Mouse (Mus musculus): ENCODE results near the gene Nmur1. TPM values are rescaled to one million over a fixed set of nuclear protein-coding genes. Genes with fewer than 3 reads are reported as not detected.
A peak's percentile ranks its signal among the peaks of the same experiment; 100 is the strongest.
"Not testable (repeated sequence)": the region's sequence is repeated elsewhere in the genome, so short reads cannot be mapped to it uniquely, and the experiment has no call there.

Gene Nmur1
- total RNA-seq, 2 experiments from 2014 or later: 0.48 to 0.62 TPM

- intact Hi-C loops (cut with DNase I): no loop called here
- DNase-seq: no peak
Observed at GRCm38 (mm10) chr1:86361852-86362615, 64.0 kb downstream of the Nmur1 start.

- intact Hi-C loops (cut with DNase I): no loop called here
- no peak for DNase-seq
Observed at GRCm38 (mm10) chr1:86360441-86360840, 65.6 kb downstream of the Nmur1 start.

DNA sequence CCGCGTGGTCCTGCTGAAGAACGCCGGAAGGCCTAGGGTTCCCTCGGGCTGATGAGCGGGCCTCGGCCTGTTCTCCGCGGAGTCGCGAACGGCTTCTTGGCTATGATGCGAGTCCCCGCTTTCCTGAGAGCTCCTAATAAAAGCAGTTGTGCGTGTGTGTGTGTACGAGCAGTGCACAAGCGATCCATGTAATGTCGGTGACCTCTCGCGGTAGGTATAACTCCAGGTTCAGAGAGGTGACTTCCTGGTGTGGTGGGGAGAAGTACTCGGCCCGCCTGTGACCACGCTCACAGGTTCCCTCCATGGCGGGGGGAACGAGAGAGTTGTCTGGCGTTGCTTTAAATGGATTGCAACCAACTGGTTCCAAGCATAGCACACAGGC, 66.2 kb downstream of the Nmur1 start:
- intact Hi-C loops (cut with DNase I): no loop called here
- no peak for DNase-seq

DNA sequence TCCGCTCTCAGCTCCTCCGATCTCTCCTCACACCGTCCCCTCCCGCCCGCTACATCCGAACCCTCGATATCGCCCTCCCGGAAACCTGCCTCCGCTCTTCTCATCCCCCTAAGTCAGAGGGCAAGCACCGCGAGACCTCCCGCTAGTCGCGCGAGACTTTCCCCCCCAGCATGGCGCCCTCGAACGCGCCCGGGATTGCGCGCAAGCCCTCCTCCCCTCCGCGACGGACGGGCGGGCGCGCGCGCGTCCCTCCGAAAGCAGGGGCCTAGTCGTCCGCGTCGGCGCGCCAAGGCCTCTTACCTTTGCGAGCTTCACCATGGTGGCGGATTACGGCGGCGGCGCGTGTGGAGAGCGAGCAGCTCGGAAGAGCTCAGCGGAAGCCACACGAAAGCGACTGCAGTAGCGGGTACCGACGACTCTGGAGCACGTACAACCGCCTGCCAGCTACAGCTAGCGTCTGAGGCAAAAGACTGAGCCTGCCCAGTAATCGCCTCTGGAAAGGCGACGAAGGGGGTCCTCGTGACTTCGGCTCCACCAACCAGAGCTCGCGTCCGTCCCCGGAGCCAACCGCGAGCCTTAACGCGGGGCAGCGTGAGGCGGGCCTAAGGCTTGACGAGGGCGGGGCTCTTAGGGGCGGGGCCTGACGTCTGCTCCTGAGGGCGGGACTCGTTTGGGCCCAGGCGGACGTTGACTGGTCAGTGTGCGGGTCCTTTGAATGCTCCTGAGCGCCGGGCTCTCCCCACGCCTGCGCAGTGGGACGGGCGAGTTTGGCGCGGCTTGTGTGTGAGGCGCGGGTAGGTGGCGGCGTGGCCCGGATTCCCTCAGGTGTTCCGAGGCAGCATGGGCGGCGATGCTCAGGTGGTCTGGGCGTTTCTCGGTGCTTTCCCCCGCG, 66.9 kb downstream of the Nmur1 start, which contains the start of gene Ncl:
Gene Ncl (minus strand): TSS at position 495 of the 892 bp plus-strand sequence.
- intact Hi-C loops (cut with DNase I): no loop called here

DNA sequence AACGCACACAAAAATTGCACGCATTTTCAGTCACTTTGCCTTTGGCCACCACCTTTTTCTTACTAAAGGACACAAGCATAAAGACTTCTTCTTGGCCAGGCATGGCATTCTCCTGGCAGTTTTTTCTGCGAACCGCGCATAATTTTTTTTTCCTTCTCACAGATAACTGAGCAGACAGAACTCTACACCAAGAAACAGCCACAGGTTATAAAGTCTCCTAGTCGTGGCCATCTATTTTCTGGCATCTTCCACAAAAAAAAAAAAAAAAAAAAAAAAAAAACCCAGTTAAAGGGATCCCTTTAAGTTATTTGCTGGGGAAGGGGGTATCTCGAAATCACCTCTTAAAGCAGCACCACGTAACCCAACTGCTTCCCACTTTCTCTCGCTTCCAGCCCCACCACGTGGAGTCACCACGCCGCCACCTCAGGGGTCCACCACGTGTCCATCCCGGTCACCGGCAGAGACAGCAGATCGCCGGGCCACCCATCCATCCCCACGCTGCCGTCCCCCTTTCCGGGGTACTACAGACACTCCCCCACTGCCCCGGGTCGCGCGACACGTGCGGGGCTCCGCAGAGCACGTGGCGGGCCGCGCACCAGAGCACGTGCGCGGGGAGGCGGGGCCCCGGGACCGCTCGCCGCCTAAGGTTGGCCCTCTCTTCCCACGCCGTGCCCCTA, 67.7 kb downstream of the Nmur1 start:
- intact Hi-C loops (cut with DNase I): no loop called here
- no peak for DNase-seq

More for the DNA sequence above, 66.9 kb downstream of the Nmur1 start, which contains the start of gene Ncl:
- peak; percentile 99 for DNase-seq

GRCm38 (mm10) chr1:86354186-86354585, 71.8 kb downstream of the Nmur1 start:
- no peak for DNase-seq
- intact Hi-C loops (cut with DNase I): loop anchor here (5.0 kb wide), 1 partner anchor 277 kb away; no protein-coding TSS in a partner anchor

DNA sequence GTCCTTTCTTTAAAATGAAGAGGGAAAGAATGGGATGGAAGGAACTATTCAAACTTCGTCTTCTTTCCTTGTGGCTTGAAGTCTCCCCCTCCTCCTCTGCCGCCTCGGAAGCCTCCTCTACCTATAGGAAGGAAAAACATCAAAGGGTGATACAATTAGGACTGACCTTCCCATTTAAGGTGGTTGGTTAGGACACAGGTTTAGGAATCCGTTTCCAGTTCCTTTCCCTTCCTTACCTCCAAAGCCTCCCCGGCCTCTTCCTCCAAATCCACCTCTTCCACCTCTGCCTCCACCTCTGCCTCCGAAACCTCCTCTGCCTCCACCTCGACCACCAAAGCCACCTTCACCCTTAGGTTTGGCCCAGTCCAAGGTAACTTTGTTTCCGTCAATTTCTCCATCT, 75.5 kb downstream of the Nmur1 start:
- intact Hi-C loops (cut with DNase I): loop anchor here (5.0 kb wide), 1 partner anchor 273 kb away; no protein-coding TSS in a partner anchor
- DNase-seq: no peak

- no peak for DNase-seq
- intact Hi-C loops (cut with DNase I): loop anchor here (5.0 kb wide), 1 partner anchor 272 kb away; no protein-coding TSS in a partner anchor
Observed at GRCm38 (mm10) chr1:86349696-86350095, 76.3 kb downstream of the Nmur1 start.

DNA sequence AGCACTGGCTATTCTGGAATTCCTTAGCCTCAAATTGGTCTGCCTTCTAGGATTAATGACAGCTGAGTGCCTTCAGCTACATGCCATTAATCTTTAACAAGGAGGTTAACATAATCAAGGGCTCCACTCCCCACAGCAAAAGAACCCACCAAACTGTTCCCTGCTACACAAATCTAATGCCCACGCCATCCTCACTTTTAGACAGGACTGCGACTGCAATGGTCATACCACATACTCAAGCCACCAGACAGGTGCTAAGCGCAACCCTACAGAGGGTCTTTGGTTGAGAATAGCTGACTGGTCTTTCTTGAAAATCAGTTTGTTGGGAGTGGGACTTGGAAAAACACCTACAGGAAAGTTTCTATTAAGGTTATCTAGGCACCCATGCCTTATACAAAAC, 76.8 kb downstream of the Nmur1 start:
- no peak for DNase-seq
- intact Hi-C loops (cut with DNase I): no loop called here

GRCm38 (mm10) chr1:86348801-86349200, 77.2 kb downstream of the Nmur1 start:
- intact Hi-C loops (cut with DNase I): no loop called here
- DNase-seq: no peak

GRCm38 (mm10) chr1:86348083-86348482, 77.9 kb downstream of the Nmur1 start:
- intact Hi-C loops (cut with DNase I): no loop called here
- DNase-seq: no peak

- intact Hi-C loops (cut with DNase I): no loop called here
Observed at GRCm38 (mm10) chr1:86347716-86348045, 78.3 kb downstream of the Nmur1 start.

GRCm38 (mm10) chr1:86346851-86347715, 78.9 kb downstream of the Nmur1 start:
- intact Hi-C loops (cut with DNase I): no loop called here
- DNase-seq: no peak

More at GRCm38 (mm10) chr1:86347716-86348045, 78.3 kb downstream of the Nmur1 start:
- DNase-seq: no peak

- no peak for DNase-seq
- intact Hi-C loops (cut with DNase I): no loop called here
Observed at GRCm38 (mm10) chr1:86345956-86346355, 80.1 kb downstream of the Nmur1 start.

GRCm38 (mm10) chr1:86345069-86345468, 81.0 kb downstream of the Nmur1 start:
- intact Hi-C loops (cut with DNase I): no loop called here

DNA sequence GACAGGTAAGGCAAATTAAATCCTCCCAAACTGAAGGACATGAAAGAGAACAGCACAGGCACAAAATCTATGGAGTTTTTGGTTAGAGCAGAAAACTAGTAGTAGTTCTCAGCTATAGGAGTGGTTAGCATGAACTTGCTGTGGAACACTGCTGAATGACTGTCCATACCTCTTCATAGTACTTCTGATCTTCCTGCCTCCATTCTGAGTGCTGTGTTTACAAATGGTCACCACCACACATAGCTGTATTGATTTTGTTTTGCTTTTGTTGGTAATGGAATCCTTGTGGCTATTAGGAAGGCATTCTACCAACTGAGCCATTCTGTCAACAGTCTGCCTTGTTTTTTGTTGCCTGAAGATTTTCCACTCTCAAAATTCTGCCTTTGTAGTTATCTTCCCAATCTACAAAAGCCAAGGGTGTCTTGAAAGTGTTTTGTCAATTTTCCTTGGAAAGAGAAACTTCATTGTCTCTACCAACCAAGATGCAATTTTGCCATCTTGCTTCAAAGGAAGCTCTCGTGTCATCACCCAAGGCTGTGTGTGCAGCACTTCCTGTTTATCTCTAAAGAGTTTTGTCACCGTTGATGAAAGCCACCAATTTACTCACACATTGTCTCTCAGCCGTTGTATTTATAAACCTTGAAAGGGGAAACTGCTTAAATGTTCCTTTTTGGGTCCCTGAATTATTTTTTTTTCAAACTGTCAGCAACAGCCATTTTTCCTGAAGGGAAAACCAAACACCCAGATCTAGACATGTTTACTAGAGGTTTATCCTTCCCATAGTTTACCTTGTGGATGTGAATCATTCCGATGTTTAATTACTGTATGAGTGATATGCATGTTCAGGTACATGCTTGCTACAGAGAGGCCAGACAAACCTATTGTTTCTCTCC, 81.8 kb downstream of the Nmur1 start:
- intact Hi-C loops (cut with DNase I): no loop called here

More at GRCm38 (mm10) chr1:86345069-86345468, 81.0 kb downstream of the Nmur1 start:
- DNase-seq: no peak

GRCm38 (mm10) chr1:86343087-86343645, 82.9 kb downstream of the Nmur1 start:
- intact Hi-C loops (cut with DNase I): no loop called here
- no peak for DNase-seq

More for the DNA sequence above, 81.8 kb downstream of the Nmur1 start:
- DNase-seq: no peak

DNA sequence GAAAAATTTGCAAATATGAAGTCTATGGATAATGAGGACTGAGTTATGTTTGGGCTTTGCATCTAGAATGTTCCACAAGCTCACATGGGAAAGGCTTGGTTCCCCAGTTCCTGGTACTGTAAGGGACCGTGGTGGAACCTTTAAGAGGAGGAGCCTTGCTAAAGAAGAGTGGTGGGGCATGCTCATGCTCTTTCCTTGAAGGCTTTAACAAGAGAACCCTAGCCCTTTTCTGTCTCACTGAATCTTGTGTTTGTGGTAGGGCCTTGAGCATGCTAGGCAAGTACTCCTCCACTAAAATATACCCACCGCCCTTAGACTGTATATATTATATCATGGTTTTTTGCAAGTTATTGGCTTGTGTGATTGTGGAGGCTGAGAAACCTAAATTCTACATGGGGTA, 83.7 kb downstream of the Nmur1 start:
- intact Hi-C loops (cut with DNase I): no loop called here

GRCm38 (mm10) chr1:86341096-86341495, 84.9 kb downstream of the Nmur1 start:
- intact Hi-C loops (cut with DNase I): not testable (repeated sequence)

More for the DNA sequence above, 83.7 kb downstream of the Nmur1 start:
- no peak for DNase-seq

More at GRCm38 (mm10) chr1:86341096-86341495, 84.9 kb downstream of the Nmur1 start:
- not testable (repeated sequence) for DNase-seq
